Mouse (Mus musculus) intestine, embryonic 15.5 days (tissue): ENCODE measurements at regions not wholly inside any gene's neighbourhood (a gene's known extent, or its start where the extent isn't known, plus 50 kb on each side); places are given as distances from the start of the nearest gene placed in this dataset.

Source experiments
- ATAC-seq: fragments of 200-750 bp; cut with Nextera tagmentation; 2 replicates; pipeline ENCODE4 v1.8.0; 2017; ENCODE audit warnings: moderate TSS enrichment, moderate library complexity
- H3K27ac ChIP-seq: fragments of 300-500 bp; sonication (generic); 2 replicates; pipeline ENCODE4 v1.5.1; 2015; ENCODE audit warnings: mild to moderate bottlenecking, inconsistent platforms
- H3K27me3 ChIP-seq: fragments of 300-500 bp; sonication (generic); replicated peaks from 2 replicates; pipeline ENCODE4 v1.6.1; 2015; ENCODE audit warnings: inconsistent platforms
- H3K36me3 ChIP-seq: fragments of 300-500 bp; sonication (generic); 2 replicates; pipeline ENCODE4 v1.6.1; 2015; ENCODE audit warnings: inconsistent platforms
- H3K4me1 ChIP-seq: fragments of 300-500 bp; sonication (generic); replicated peaks from 2 replicates; pipeline ENCODE4 v1.6.1; 2015; ENCODE audit warnings: inconsistent platforms
- H3K4me2 ChIP-seq: fragments of 300-500 bp; sonication (generic); replicated peaks from 2 replicates; pipeline ENCODE4 v1.6.1; 2015; ENCODE audit warnings: mild to moderate bottlenecking, inconsistent platforms
- H3K4me3 ChIP-seq: fragments of 300-500 bp; sonication (generic); replicated peaks from 2 replicates; pipeline ENCODE4 v1.5.1; 2015; ENCODE audit warnings: inconsistent platforms
- H3K9ac ChIP-seq: fragments of 300-500 bp; sonication (generic); 2 replicates; pipeline ENCODE4 v1.6.1; 2015; ENCODE audit warnings: inconsistent platforms
- H3K9me3 ChIP-seq: fragments of 300-500 bp; sonication (generic); 2 replicates; pipeline ENCODE4 v1.6.1; 2016; ENCODE audit warnings: inconsistent platforms
- WGBS: fragments of 180-500 bp; shearing (Covaris S2); methylation state at CpG from one replicate; pipeline ENCODE4 v1.1.7; 2015; 5-methylcytosine and 5-hydroxymethylcytosine counted together

DNA sequence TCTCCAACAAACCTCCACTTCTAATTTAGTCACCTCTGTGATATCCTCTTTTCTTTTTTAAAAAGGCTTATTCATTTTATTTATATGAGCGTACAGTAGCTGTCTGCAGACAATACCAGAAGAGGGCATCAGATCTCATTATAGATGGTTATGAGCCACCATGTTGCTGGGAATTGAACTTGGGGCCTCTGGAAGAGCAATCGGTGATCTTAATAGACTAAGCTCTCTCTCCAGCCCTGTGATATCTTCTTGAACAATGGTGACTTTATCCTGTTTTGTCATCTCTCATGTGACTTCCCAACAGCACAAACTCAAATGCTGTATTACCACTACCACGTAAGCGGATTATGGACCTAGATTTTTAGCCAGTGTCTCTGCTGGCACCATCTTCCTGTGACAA is 282.1 kb downstream of the Pmp22 start:
- Histone ChIP-seq H3K9ac (no peak overlapping the region), H3K4me1 (no peaks in the 10 kb centered on the region; the same call in 1 of the 2 replicates), H3K27me3 (no peaks in the 10 kb centered on the region), H3K9me3 (no peaks in the 10 kb centered on the region), H3K4me3 (no peak overlapping the region), H3K36me3 (no peaks in the 10 kb centered on the region), H3K27ac (no peak overlapping the region), H3K4me2 (no peak overlapping the region)
- no peak for ATAC-seq
- 90% methylated on average over 4 of the region's 4 CpGs for WGBS

DNA sequence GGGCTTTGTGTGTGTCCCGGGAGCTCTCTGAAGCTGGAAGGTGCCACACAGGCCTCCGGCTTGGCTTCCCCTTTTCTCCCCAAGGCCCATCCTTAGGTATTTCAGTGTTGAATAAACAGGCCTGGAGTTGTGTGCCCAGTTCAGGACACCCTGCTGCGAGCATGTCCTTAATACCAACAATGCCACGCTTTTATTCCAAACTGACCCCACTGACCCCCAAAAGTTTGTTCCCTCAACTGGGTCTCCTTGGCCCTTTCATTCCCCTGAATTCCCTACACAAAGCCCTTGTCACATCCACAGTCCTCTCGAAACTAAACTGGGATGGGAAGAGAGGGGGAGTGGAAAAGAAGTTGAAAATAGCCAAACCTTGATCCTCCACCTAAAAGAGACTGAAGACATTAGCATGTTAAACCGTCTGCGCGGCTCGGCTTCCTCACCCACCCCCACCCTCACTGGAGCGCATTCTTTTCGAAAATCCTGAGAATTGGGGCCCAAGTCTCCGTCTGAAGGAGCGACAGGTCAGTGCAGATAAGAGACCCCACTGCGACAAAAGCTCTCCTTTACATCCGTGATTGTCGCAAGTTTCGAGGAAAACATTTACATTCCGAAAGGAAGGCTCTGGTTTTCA is 283.7 kb downstream of the Pmp22 start:
- peak overlapping the region; percentile 24; the same call in 1 of the 2 replicates for H3K4me3 ChIP-seq

GRCm38 (mm10) chr11:63413106-63413505 is 284.3 kb downstream of the Pmp22 start:
- Histone ChIP-seq H3K9ac (no peak overlapping the region), H3K27me3 (no peaks in the 10 kb centered on the region), H3K27ac (no peak overlapping the region), H3K36me3 (no peaks in the 10 kb centered on the region), H3K4me3 (peak overlapping the region; percentile 24; the same call in 1 of the 2 replicates), H3K4me1 (no peaks in the 10 kb centered on the region; the same call in 1 of the 2 replicates), H3K4me2 (peak overlapping the region; percentile 50), H3K9me3 (no peaks in the 10 kb centered on the region)
- ATAC-seq, result no peak; the same call in 1 of the 2 replicates
- WGBS, result 18% methylated on average over 13 of the region's 13 CpGs

More for the DNA sequence above, 283.7 kb downstream of the Pmp22 start:
- Histone ChIP-seq H3K27ac (no peak overlapping the region), H3K4me2 (peak overlapping the region; percentile 50), H3K4me1 (no peaks in the 10 kb centered on the region; the same call in 1 of the 2 replicates), H3K36me3 (no peaks in the 10 kb centered on the region), H3K9me3 (no peaks in the 10 kb centered on the region), H3K27me3 (no peaks in the 10 kb centered on the region), H3K9ac (no peak overlapping the region)
- 16% methylated on average over 18 of the region's 18 CpGs for WGBS
- no peak for ATAC-seq

DNA sequence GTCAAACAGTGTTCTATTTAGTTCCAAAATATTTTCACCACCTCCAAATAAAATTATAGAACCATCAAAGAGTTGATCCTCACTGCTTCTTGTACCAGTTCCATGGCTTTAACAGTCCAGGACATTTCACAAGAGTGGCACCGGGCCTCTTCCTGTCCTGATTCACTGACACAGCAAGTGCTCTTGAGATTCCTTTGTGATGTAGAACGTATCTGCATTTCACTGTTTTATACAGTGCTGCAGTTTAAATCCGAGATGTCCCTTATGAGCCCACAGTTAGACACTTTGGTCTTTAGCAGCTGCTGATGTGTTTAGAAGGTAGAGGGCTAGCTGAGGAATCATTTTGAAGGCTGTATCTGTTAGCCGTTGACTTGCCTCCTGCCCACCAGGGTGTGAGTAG is 284.8 kb downstream of the Pmp22 start:
- H3K9me3 ChIP-seq, result no peaks in the 10 kb centered on the region
- H3K36me3 ChIP-seq, result no peaks in the 10 kb centered on the region
- ATAC-seq, result no peak
- no peak overlapping the region for H3K27ac ChIP-seq
- 85% methylated on average over 4 of the region's 4 CpGs for WGBS
- H3K27me3 ChIP-seq, result no peaks in the 10 kb centered on the region
- H3K9ac ChIP-seq, result no peak overlapping the region
- no peak overlapping the region for H3K4me3 ChIP-seq
- no peaks in the 10 kb centered on the region; the same call in 1 of the 2 replicates for H3K4me1 ChIP-seq
- no peak overlapping the region for H3K4me2 ChIP-seq

DNA sequence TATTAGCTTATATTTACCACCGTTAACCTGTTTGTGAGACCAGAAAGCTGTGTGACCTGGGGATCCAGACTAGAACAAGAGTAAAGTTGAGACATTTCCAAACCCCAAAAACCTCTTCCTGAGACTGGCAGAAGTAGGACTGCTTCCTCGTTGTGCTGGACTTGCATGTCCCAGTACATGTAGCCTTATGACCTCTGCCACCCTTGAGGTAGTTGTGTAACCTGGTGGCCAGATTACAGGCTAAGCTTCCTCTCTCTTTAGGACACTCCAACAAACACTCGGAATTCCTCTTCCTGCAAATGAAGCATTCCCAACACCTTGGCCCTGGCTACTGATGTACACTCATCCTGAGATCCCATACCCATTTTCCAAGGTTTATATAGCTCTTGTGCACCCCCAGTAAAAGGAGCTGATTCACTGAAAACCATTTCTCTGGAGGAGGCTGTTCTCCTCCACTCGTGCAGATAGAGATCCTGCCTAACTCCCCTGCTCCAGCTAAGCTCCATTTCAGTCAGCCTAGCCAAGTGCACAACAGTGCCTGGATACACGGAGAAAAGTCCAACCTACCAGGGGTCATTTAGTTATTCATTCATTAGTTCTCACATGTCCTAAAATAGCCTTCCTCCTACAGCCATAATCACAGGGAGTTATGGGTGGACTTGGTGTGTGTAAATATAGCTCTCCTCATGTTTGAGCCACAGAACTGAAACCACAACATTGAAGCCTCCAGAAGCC is 289.4 kb downstream of the Pmp22 start:
- Histone ChIP-seq H3K9ac (no peak overlapping the region), H3K27me3 (no peaks in the 10 kb centered on the region), H3K4me1 (no peaks in the 10 kb centered on the region), H3K4me2 (no peak overlapping the region), H3K9me3 (no peaks in the 10 kb centered on the region), H3K36me3 (no peaks in the 10 kb centered on the region), H3K4me3 (no peak overlapping the region), H3K27ac (no peak overlapping the region)
- no peak for ATAC-seq
- 69% methylated on average over 5 of the region's 5 CpGs for WGBS

DNA sequence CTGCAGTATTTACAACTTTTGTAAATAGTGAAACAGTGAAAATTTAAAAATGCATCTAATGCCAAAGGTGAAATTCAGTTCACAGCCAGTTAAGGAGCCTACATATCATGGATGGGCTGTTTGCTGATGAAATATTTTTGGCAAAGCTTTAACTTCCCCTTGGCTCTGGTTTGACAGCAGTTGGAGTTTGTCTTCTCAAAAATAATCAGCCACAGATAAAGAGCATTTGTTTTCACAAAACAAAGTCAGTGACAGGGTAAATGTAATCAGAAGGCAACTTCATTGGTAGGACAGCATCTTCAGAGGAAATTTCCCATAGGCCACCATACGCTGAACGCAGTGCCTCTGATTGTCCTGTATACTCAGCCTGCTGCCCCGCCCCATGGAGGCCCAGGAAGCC is 291.6 kb downstream of the Pmp22 start:
- no peak overlapping the region for H3K27ac ChIP-seq
- no peak overlapping the region for H3K9ac ChIP-seq
- H3K36me3 ChIP-seq, result no peaks in the 10 kb centered on the region
- no peak for ATAC-seq
- H3K27me3 ChIP-seq, result no peaks in the 10 kb centered on the region
- H3K4me2 ChIP-seq, result no peak overlapping the region
- H3K4me1 ChIP-seq, result no peaks in the 10 kb centered on the region
- no peaks in the 10 kb centered on the region for H3K9me3 ChIP-seq
- H3K4me3 ChIP-seq, result no peak overlapping the region
- 78% methylated on average over 3 of the region's 3 CpGs for WGBS

DNA sequence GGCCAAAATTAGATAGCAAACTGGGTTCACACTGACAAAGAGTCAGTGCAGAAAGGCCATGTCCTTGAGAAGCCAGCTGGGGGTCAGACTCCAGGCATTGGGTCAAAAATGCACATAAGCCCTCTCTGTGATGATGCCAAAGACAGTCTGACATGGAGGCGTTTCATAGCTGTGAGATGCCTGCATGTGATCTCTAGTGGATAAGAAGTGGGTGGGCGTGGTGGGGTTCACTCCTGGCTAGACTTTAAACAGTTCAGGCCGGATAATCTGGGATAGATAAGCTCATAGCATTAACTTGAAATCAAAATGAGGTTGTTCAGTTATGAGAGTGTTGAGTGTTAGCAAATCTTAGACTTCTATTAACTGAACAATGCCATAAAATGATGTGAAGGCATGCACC is 293.3 kb downstream of the Pmp22 start:
- no peaks in the 10 kb centered on the region for H3K9me3 ChIP-seq
- no peaks in the 10 kb centered on the region for H3K4me1 ChIP-seq
- ATAC-seq, result no peak
- H3K27me3 ChIP-seq, result no peaks in the 10 kb centered on the region
- H3K36me3 ChIP-seq, result no peaks in the 10 kb centered on the region
- H3K9ac ChIP-seq, result no peak overlapping the region
- WGBS, result 67% methylated on average over 3 of the region's 3 CpGs
- H3K4me3 ChIP-seq, result no peak overlapping the region
- no peak overlapping the region for H3K4me2 ChIP-seq
- no peak overlapping the region for H3K27ac ChIP-seq

- no peak overlapping the region for H3K27ac ChIP-seq
- no peaks in the 10 kb centered on the region for H3K4me1 ChIP-seq
- no peak for ATAC-seq
- H3K4me3 ChIP-seq, result no peak overlapping the region
- H3K4me2 ChIP-seq, result no peak overlapping the region
- no peaks in the 10 kb centered on the region for H3K27me3 ChIP-seq
- H3K36me3 ChIP-seq, result no peaks in the 10 kb centered on the region
- no peak overlapping the region for H3K9ac ChIP-seq
- 77% methylated on average over 3 of the region's 3 CpGs for WGBS
- no peaks in the 10 kb centered on the region for H3K9me3 ChIP-seq
Measured at GRCm38 (mm10) chr11:63424319-63424718, 295.5 kb downstream of the Pmp22 start.

GRCm38 (mm10) chr11:63425741-63426140 is 297.0 kb downstream of the Pmp22 start:
- Histone ChIP-seq H3K27ac (no peak overlapping the region), H3K4me1 (no peaks in the 10 kb centered on the region), H3K4me2 (no peak overlapping the region), H3K36me3 (no peaks in the 10 kb centered on the region), H3K9ac (no peak overlapping the region), H3K4me3 (no peak overlapping the region), H3K27me3 (no peaks in the 10 kb centered on the region), H3K9me3 (no peaks in the 10 kb centered on the region)
- 68% methylated on average over 11 of the region's 11 CpGs for WGBS
- ATAC-seq, result no peak

GRCm38 (mm10) chr11:63453786-63454185 is 325.0 kb downstream of the Pmp22 start:
- H3K36me3 ChIP-seq, result no peaks in the 10 kb centered on the region
- no peak overlapping the region for H3K4me2 ChIP-seq
- ATAC-seq, result no peak
- no peaks in the 10 kb centered on the region for H3K9me3 ChIP-seq
- WGBS, result 65% methylated on average over 5 of the region's 5 CpGs
- no peak overlapping the region for H3K4me3 ChIP-seq
- no peaks in the 10 kb centered on the region for H3K27me3 ChIP-seq
- H3K4me1 ChIP-seq, result no peaks in the 10 kb centered on the region
- no peak overlapping the region for H3K9ac ChIP-seq
- H3K27ac ChIP-seq, result no peak overlapping the region

- H3K27me3 ChIP-seq, result no peaks in the 10 kb centered on the region
- no peak for ATAC-seq
- no peak overlapping the region for H3K27ac ChIP-seq
- H3K4me3 ChIP-seq, result no peak overlapping the region
- no peaks in the 10 kb centered on the region for H3K9me3 ChIP-seq
- H3K4me1 ChIP-seq, result no peaks in the 10 kb centered on the region
- no peak overlapping the region for H3K4me2 ChIP-seq
- 41% methylated on average over 17 of the region's 17 CpGs for WGBS
- no peaks in the 10 kb centered on the region for H3K36me3 ChIP-seq
- no peak overlapping the region for H3K9ac ChIP-seq
Measured at GRCm38 (mm10) chr11:63454910-63455531, 326.2 kb downstream of the Pmp22 start.

DNA sequence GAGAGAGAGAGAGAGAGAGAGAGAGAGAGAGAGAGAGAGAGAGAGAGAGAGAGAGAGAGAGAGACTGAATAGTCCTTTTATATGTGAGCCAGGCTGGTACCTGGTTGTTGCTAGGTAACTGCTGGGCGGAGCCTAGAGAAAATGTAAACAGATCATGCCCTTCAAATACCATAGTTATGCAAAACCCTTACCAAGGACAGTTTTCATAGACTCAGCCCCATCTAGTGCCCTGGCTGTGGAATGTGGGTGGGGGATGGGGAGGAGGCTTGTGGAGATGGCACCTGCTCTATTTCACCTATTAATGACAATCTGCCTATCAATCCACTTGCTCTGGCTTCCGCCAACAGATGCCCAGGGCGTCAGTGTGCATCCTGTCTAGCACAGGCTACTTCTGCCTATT is 327.6 kb downstream of the Pmp22 start:
- no peaks in the 10 kb centered on the region for H3K4me1 ChIP-seq
- H3K36me3 ChIP-seq, result no peaks in the 10 kb centered on the region
- H3K4me3 ChIP-seq, result no peak overlapping the region
- 75% methylated on average over 3 of the region's 3 CpGs for WGBS
- no peak overlapping the region for H3K27ac ChIP-seq
- H3K9me3 ChIP-seq, result no peaks in the 10 kb centered on the region
- H3K9ac ChIP-seq, result no peak overlapping the region
- ATAC-seq, result no peak
- H3K4me2 ChIP-seq, result no peak overlapping the region
- no peaks in the 10 kb centered on the region for H3K27me3 ChIP-seq
